Mouse (Mus musculus) thymus, adult 2 months (tissue): ENCODE results near the gene Agt. TPM values are rescaled to one million over a fixed set of nuclear protein-coding genes. Genes with fewer than 3 reads are reported as not detected.

Experiments used
- DNase-seq: peaks from one replicate; pipeline ENCODE4 v3.0.0; 2021
- H3K27ac ChIP-seq: fragments of 200-500 bp; 2 replicates; pipeline ENCODE4 v1.5.1; 2012; ENCODE audit warnings: low read length, control low read depth; ENCODE audit not compliant: control insufficient read depth, insufficient read depth
- H3K27me3 ChIP-seq: fragments of 200-500 bp; 2 replicates; pipeline ENCODE4 v1.6.1; 2012; ENCODE audit warnings: mild to moderate bottlenecking, low read length, moderate library complexity, mixed read lengths; ENCODE audit not compliant: control insufficient read depth, insufficient read depth
- H3K36me3 ChIP-seq: fragments of 200-500 bp; 2 replicates; pipeline ENCODE4 v1.6.1; 2012; ENCODE audit warnings: mild to moderate bottlenecking, low read length, moderate library complexity; ENCODE audit not compliant: control insufficient read depth, insufficient read depth
- H3K4me1 ChIP-seq: fragments of 200-500 bp; replicated peaks from 2 replicates; pipeline ENCODE4 v1.6.1; 2012; ENCODE audit warnings: low read length; ENCODE audit not compliant: control insufficient read depth, insufficient read depth
- H3K4me3 ChIP-seq: fragments of 200-500 bp; 2 replicates; pipeline ENCODE4 v1.5.1; 2012; ENCODE audit warnings: mild to moderate bottlenecking, low read length, control low read depth, moderate library complexity; ENCODE audit not compliant: control insufficient read depth, insufficient read depth
- CTCF ChIP-seq: fragments of 200-500 bp; IDR thresholded peaks from 2 replicates; pipeline ENCODE4 v1.5.1; 2012; ENCODE audit warnings: mild to moderate bottlenecking, control low read depth, low read length, moderate library complexity, borderline replicate concordance; ENCODE audit not compliant: control insufficient read depth, poor library complexity, insufficient read depth; ENCODE audit errors: extremely low read depth
- POLR2A ChIP-seq: fragments of 200-500 bp; IDR thresholded peaks from 2 replicates; pipeline ENCODE4 v1.6.1; 2012; ENCODE audit warnings: mild to moderate bottlenecking, low read length, control low read depth, moderate library complexity; ENCODE audit not compliant: control insufficient read depth, poor library complexity, insufficient read depth; ENCODE audit errors: extremely low read depth
- whole genome bisulfite sequencing: fragments of 180-500 bp; shearing (Covaris S2); methylation state at CpG from one replicate; pipeline ENCODE4 v1.1.7; 2018; 5-methylcytosine and 5-hydroxymethylcytosine counted together
- polyA plus RNA-seq: library from polyadenylated mRNA; depleted of rRNA; stranded (reverse); fragments of >200 nt; gene quantifications from 2 replicates; pipeline ENCODE4 v1.2.3, GENCODE M21; 2012

Agt gene
- polyA plus RNA-seq, 1 experiment = 4.1 TPM

- Histone ChIP-seq H3K27me3 (no peaks in the 10 kb centered on the region), H3K27ac (no peak overlapping the region), H3K4me3 (no peak overlapping the region), H3K36me3 (peaks cover 8% of the 10 kb centered on the region; the same call in 1 of the 2 replicates), H3K4me1 (no peaks in the 10 kb centered on the region)
- no peak for TF ChIP-seq POLR2A
- no peak for TF ChIP-seq CTCF
- no peak for DNase-seq
- 94% methylated on average over 13 of the region's 13 CpGs for WGBS
These were observed 12.8 kb downstream of the Agt start for GRCm38 (mm10) chr8:124556658-124557057.

GRCm38 (mm10) chr8:124556164-124556563 is 13.3 kb downstream of the Agt start:
- no peaks in the 10 kb centered on the region for H3K4me1 ChIP-seq
- no peak for DNase-seq
- H3K4me3 ChIP-seq = no peak overlapping the region
- no peak overlapping the region for H3K27ac ChIP-seq
- TF ChIP-seq POLR2A (no peak), CTCF (no peak)
- no peaks in the 10 kb centered on the region for H3K27me3 ChIP-seq
- peaks cover 9% of the 10 kb centered on the region for H3K36me3 ChIP-seq
- WGBS = 92% methylated on average over 7 of the region's 7 CpGs

GRCm38 (mm10) chr8:124555113-124555750 is 14.3 kb downstream of the Agt start:
- H3K36me3 ChIP-seq = peaks cover 18% of the 10 kb centered on the region
- WGBS = 89% methylated on average over 7 of the region's 7 CpGs
- H3K27ac ChIP-seq = no peak overlapping the region
- DNase-seq = no peak
- H3K27me3 ChIP-seq = no peaks in the 10 kb centered on the region
- no peaks in the 10 kb centered on the region for H3K4me1 ChIP-seq
- no peak for TF ChIP-seq POLR2A
- TF ChIP-seq CTCF = no peak
- no peak overlapping the region for H3K4me3 ChIP-seq

GRCm38 (mm10) chr8:124551011-124551661 is 18.4 kb downstream of the Agt start:
- 95% methylated on average over 15 of the region's 15 CpGs for WGBS
- Histone ChIP-seq H3K27me3 (no peaks in the 10 kb centered on the region), H3K4me1 (no peaks in the 10 kb centered on the region), H3K4me3 (no peak overlapping the region), H3K27ac (no peak overlapping the region), H3K36me3 (peaks cover 52% of the 10 kb centered on the region)
- TF ChIP-seq POLR2A (no peak), CTCF (no peak)
- no peak for DNase-seq

- Histone ChIP-seq H3K4me1 (no peaks in the 10 kb centered on the region), H3K4me3 (no peak overlapping the region), H3K27ac (no peak overlapping the region), H3K36me3 (peaks cover 70% of the 10 kb centered on the region), H3K27me3 (no peaks in the 10 kb centered on the region)
- TF ChIP-seq POLR2A = no peak
- TF ChIP-seq CTCF = no peak
- no peak for DNase-seq
- 100% methylated on average over 1 of the region's 1 CpGs for WGBS
These were observed 21.3 kb downstream of the Agt start for GRCm38 (mm10) chr8:124548187-124548586.

- H3K36me3 ChIP-seq = peaks cover 76% of the 10 kb centered on the region
- TF ChIP-seq POLR2A (no peak), CTCF (no peak)
- WGBS = 93% methylated on average over 11 of the region's 11 CpGs
- H3K27me3 ChIP-seq = no peaks in the 10 kb centered on the region
- DNase-seq = no peak
- H3K4me1 ChIP-seq = no peaks in the 10 kb centered on the region
- H3K4me3 ChIP-seq = no peak overlapping the region
- no peak overlapping the region for H3K27ac ChIP-seq
These were observed 22.2 kb downstream of the Agt start for GRCm38 (mm10) chr8:124547269-124547668.

GRCm38 (mm10) chr8:124546815-124547214 is 22.7 kb downstream of the Agt start:
- peaks cover 72% of the 10 kb centered on the region for H3K36me3 ChIP-seq
- TF ChIP-seq POLR2A = no peak
- TF ChIP-seq CTCF = no peak
- no peaks in the 10 kb centered on the region for H3K4me1 ChIP-seq
- no peaks in the 10 kb centered on the region for H3K27me3 ChIP-seq
- WGBS = 97% methylated on average over 7 of the region's 7 CpGs
- no peak overlapping the region for H3K4me3 ChIP-seq
- no peak overlapping the region for H3K27ac ChIP-seq
- DNase-seq = no peak
